Mouse (Mus musculus) stomach, postnatal 0 days (tissue): ENCODE results near the gene Taf1c. TPM values are rescaled to one million over a fixed set of nuclear protein-coding genes. Genes with fewer than 3 reads are reported as not detected.

Experiments used
- ATAC-seq: fragments of 200-750 bp; cut with Nextera tagmentation; 2 replicates; pipeline ENCODE4 v1.8.0; 2017; ENCODE audit not compliant: low FRiP score, low TSS enrichment
- DNase-seq: peaks from one replicate; pipeline ENCODE4 v3.0.0-alpha.2; 2016; ENCODE audit warnings: low spot score
- H3K27ac ChIP-seq: fragments of 300-500 bp; sonication (generic); replicated peaks from 2 replicates; pipeline ENCODE4 v1.5.1; 2014; ENCODE audit warnings: mild to moderate bottlenecking, control low read depth
- H3K27me3 ChIP-seq: fragments of 300-500 bp; sonication (generic); 2 replicates; pipeline ENCODE4 v1.6.1; 2014; ENCODE audit warnings: low read length; ENCODE audit not compliant: control insufficient read depth, insufficient read depth
- H3K36me3 ChIP-seq: fragments of 300-500 bp; sonication (generic); 2 replicates; pipeline ENCODE4 v1.6.1; 2014; ENCODE audit warnings: low read length, mixed read lengths; ENCODE audit not compliant: control insufficient read depth, insufficient read depth
- H3K4me1 ChIP-seq: fragments of 300-500 bp; sonication (generic); replicated peaks from 2 replicates; pipeline ENCODE4 v1.6.1; 2014; ENCODE audit warnings: antibody characterized with exemption; ENCODE audit not compliant: control insufficient read depth, insufficient read depth
- H3K4me2 ChIP-seq: fragments of 300-500 bp; sonication (generic); replicated peaks from 2 replicates; pipeline ENCODE4 v1.6.1; 2014; ENCODE audit warnings: low read depth, mild to moderate bottlenecking, control low read depth, moderate library complexity
- H3K4me3 ChIP-seq: fragments of 300-500 bp; sonication (generic); 2 replicates; pipeline ENCODE4 v1.5.1; 2014; ENCODE audit warnings: low read depth, low read length, control low read depth
- H3K9ac ChIP-seq: fragments of 300-500 bp; sonication (generic); 2 replicates; pipeline ENCODE4 v1.6.1; 2014; ENCODE audit warnings: mild to moderate bottlenecking, low read length, control low read depth, mixed read lengths
- H3K9me3 ChIP-seq: fragments of 300-500 bp; sonication (generic); 2 replicates; pipeline ENCODE4 v1.6.1; 2016; ENCODE audit warnings: low read length; ENCODE audit not compliant: control insufficient read depth
- CTCF ChIP-seq: IDR thresholded peaks from 2 replicates; pipeline ENCODE4 v1.5.1; 2016; ENCODE audit warnings: antibody characterized with exemption, low read depth, mild to moderate bottlenecking, moderate library complexity
- EP300 ChIP-seq: optimal IDR thresholded peaks from 2 replicates; pipeline ENCODE3; 2016; ENCODE audit warnings: antibody characterized with exemption
- WGBS: fragments of 180-500 bp; shearing (Covaris S2); extraction: QIAGEN DNeasy Blood & Tissue Kit; methylation state at CpG from one replicate; pipeline ENCODE4 v1.1.7; 2014; 5-methylcytosine and 5-hydroxymethylcytosine counted together
- polyA plus RNA-seq: library from polyadenylated mRNA; unstranded; fragments of >200 nt; fragmentation: Nextera tagmentation; extraction: Ambion mirVana; gene quantifications from 2 replicates; pipeline ENCODE4 v1.2.1, GENCODE M21; 2015

Taf1c gene
- polyA plus RNA-seq, 1 experiment from 2014 or later, result 5.9 TPM

GRCm38 (mm10) chr8:119627613-119628359 lies 22.8 kb upstream of the Taf1c start:
- DNase-seq (peak; percentile 48), ATAC-seq (peak; percentile 94)
- TF ChIP-seq EP300, result no peak
- TF ChIP-seq CTCF, result no peak

GRCm38 (mm10) chr8:119627199-119627598 lies 22.2 kb upstream of the Taf1c start:
- TF ChIP-seq EP300 (no peak), CTCF (no peak)
- H3K4me1 ChIP-seq, result no peaks in the 10 kb centered on the region
- no peaks in the 10 kb centered on the region for H3K36me3 ChIP-seq
- no peaks in the 10 kb centered on the region for H3K9me3 ChIP-seq
- no peak overlapping the region for H3K4me2 ChIP-seq
- H3K27me3 ChIP-seq, result no peaks in the 10 kb centered on the region
- DNase-seq (no peak), ATAC-seq (no peak; the same call in none of the 2 replicates)
- H3K9ac ChIP-seq, result no peak overlapping the region
- no peak overlapping the region for H3K27ac ChIP-seq
- no peak overlapping the region for H3K4me3 ChIP-seq
- 88% methylated on average over 7 of the region's 7 CpGs for WGBS

More at GRCm38 (mm10) chr8:119627613-119628359, 22.8 kb upstream of the Taf1c start:
- Histone ChIP-seq H3K4me2 (no peak overlapping the region), H3K9me3 (no peaks in the 10 kb centered on the region), H3K4me3 (no peak overlapping the region), H3K27ac (no peak overlapping the region), H3K27me3 (no peaks in the 10 kb centered on the region), H3K36me3 (no peaks in the 10 kb centered on the region), H3K4me1 (no peaks in the 10 kb centered on the region), H3K9ac (no peak overlapping the region)
- WGBS, result 39% methylated on average over 10 of the region's 10 CpGs

GRCm38 (mm10) chr8:119625788-119626187 lies 20.8 kb upstream of the Taf1c start:
- ATAC-seq (no peak), DNase-seq (no peak)
- no peaks in the 10 kb centered on the region for H3K4me1 ChIP-seq
- no peak overlapping the region for H3K9ac ChIP-seq
- 75% methylated on average over 22 of the region's 22 CpGs for WGBS
- no peaks in the 10 kb centered on the region for H3K9me3 ChIP-seq
- TF ChIP-seq EP300 (no peak), CTCF (no peak)
- no peak overlapping the region for H3K27ac ChIP-seq
- H3K4me2 ChIP-seq, result no peak overlapping the region
- no peaks in the 10 kb centered on the region for H3K27me3 ChIP-seq
- H3K4me3 ChIP-seq, result no peak overlapping the region
- H3K36me3 ChIP-seq, result no peaks in the 10 kb centered on the region

- no peak overlapping the region for H3K27ac ChIP-seq
- H3K27me3 ChIP-seq, result no peaks in the 10 kb centered on the region
- H3K4me3 ChIP-seq, result no peak overlapping the region
- H3K9ac ChIP-seq, result no peak overlapping the region
- H3K4me2 ChIP-seq, result no peak overlapping the region
- no peaks in the 10 kb centered on the region for H3K4me1 ChIP-seq
- no peaks in the 10 kb centered on the region for H3K36me3 ChIP-seq
- no peaks in the 10 kb centered on the region for H3K9me3 ChIP-seq
- no peak for TF ChIP-seq CTCF
- no peak for TF ChIP-seq EP300
- no peak for ATAC-seq
- DNase-seq, result no peak
- WGBS, result 86% methylated on average over 7 of the region's 7 CpGs
These were observed 19.9 kb upstream of the Taf1c start for GRCm38 (mm10) chr8:119624916-119625315.

- Histone ChIP-seq H3K27me3 (no peaks in the 10 kb centered on the region), H3K4me1 (no peaks in the 10 kb centered on the region), H3K36me3 (no peaks in the 10 kb centered on the region), H3K4me3 (no peak overlapping the region), H3K9me3 (no peaks in the 10 kb centered on the region), H3K27ac (no peak overlapping the region), H3K9ac (no peak overlapping the region), H3K4me2 (no peak overlapping the region)
- WGBS, result 56% methylated on average over 1 of the region's 1 CpGs
- TF ChIP-seq CTCF (no peak), EP300 (no peak)
- DNase-seq (no peak), ATAC-seq (no peak)
These were observed 18.7 kb upstream of the Taf1c start for GRCm38 (mm10) chr8:119623744-119624143.

GRCm38 (mm10) chr8:119623061-119623460 lies 18.0 kb upstream of the Taf1c start:
- no peak for DNase-seq
- Histone ChIP-seq H3K36me3 (no peaks in the 10 kb centered on the region), H3K9ac (no peak overlapping the region), H3K27ac (no peak overlapping the region), H3K4me2 (no peak overlapping the region), H3K9me3 (no peaks in the 10 kb centered on the region), H3K4me1 (no peaks in the 10 kb centered on the region), H3K4me3 (no peak overlapping the region), H3K27me3 (no peaks in the 10 kb centered on the region)
- WGBS, result 90% methylated on average over 8 of the region's 8 CpGs
- TF ChIP-seq CTCF (no peak), EP300 (no peak)
- no peak for ATAC-seq
